Mouse (Mus musculus): Measurements from ENCODE around the gene Cd9.

DNA sequence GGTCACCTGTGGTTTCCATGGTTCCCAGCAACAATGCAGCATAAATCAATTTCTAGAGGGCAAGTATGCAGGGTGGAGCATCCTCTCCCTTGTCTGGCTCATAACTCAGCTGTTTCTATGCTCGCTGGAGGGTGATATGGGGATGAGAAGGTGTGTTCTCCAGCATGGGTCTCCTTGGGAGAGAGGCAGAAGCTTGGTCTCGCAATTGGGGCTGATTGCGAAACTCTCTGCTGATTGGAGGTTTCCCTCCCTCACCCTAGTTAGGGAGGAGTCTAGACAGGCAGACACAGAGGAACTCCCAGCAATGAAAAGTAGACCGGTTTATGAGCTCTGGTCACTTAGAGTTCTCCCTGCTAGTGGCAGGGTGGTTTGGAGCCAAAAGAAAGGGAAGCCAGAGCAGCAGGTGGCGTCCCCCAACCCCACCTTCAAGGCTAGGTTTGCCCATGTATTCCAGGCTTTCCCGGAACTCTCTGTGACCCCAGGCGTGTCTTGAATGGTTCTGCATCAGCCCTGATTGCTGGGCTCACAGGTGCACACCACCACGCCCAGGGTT lies 83.5 kb downstream of the Cd9 start:
- TF ChIP-seq POLR2A (IDR thresholded peaks at IDR 0.05; ENCODE audit: extremely low read depth, insufficient read depth, low read length), result no peak
- no peak for TF ChIP-seq CTCF (IDR thresholded peaks at IDR 0.05; ENCODE audit: extremely low read depth, insufficient read depth, low read length)
